Mouse (Mus musculus) limb, embryonic 14.5 days (tissue): ENCODE data around the gene Pde4dip. TPM values are rescaled to one million over a fixed set of nuclear protein-coding genes. Genes with fewer than 3 reads are reported as not detected.

Experiments
- ATAC-seq: fragments of 200-750 bp; cut with Nextera tagmentation; 2 replicates; pipeline ENCODE4 v1.8.0; 2017; ENCODE audit warnings: low read depth, moderate number of reproducible peaks, moderate TSS enrichment; ENCODE audit not compliant: low FRiP score
- DNase-seq: peaks from one replicate; pipeline ENCODE4 v3.0.0-alpha.2; 2015; ENCODE audit warnings: low spot score
- H3K27ac ChIP-seq: fragments of 300-500 bp; sonication (generic); replicated peaks from 2 replicates; pipeline ENCODE4 v1.5.1; 2014; ENCODE audit warnings: low read depth, mild to moderate bottlenecking, low read length, moderate library complexity, mixed read lengths
- H3K27me3 ChIP-seq: fragments of 300-500 bp; sonication (generic); 2 replicates; pipeline ENCODE4 v1.6.1; 2014; ENCODE audit warnings: low read length, mixed read lengths; ENCODE audit not compliant: control insufficient read depth, insufficient read depth
- H3K36me3 ChIP-seq: fragments of 300-500 bp; sonication (generic); 2 replicates; pipeline ENCODE4 v1.6.1; 2014; ENCODE audit warnings: mild to moderate bottlenecking, low read length, moderate library complexity, mixed read lengths; ENCODE audit not compliant: control insufficient read depth, insufficient read depth
- H3K4me1 ChIP-seq: fragments of 300-500 bp; sonication (generic); 2 replicates; pipeline ENCODE4 v1.6.1; 2014; ENCODE audit warnings: antibody characterized with exemption, low read length, mixed read lengths; ENCODE audit not compliant: control insufficient read depth, insufficient read depth
- H3K4me2 ChIP-seq: fragments of 300-500 bp; sonication (generic); replicated peaks from 2 replicates; pipeline ENCODE4 v1.6.1; 2014; ENCODE audit warnings: low read depth, mild to moderate bottlenecking, low read length, moderate library complexity; ENCODE audit not compliant: severe bottlenecking
- H3K4me3 ChIP-seq: fragments of 300-500 bp; sonication (generic); replicated peaks from 2 replicates; pipeline ENCODE4 v1.5.1; 2014; ENCODE audit warnings: low read length
- H3K9ac ChIP-seq: fragments of 300-500 bp; sonication (generic); 2 replicates; pipeline ENCODE4 v1.6.1; 2014; ENCODE audit warnings: mild to moderate bottlenecking, low read depth, low read length, moderate library complexity; ENCODE audit not compliant: severe bottlenecking
- H3K9me3 ChIP-seq: fragments of 300-500 bp; sonication (generic); 2 replicates; pipeline ENCODE4 v1.6.1; 2016; ENCODE audit warnings: low read length; ENCODE audit not compliant: control insufficient read depth
- POLR2A ChIP-seq: fragments of 200-500 bp; IDR thresholded peaks from 2 replicates; pipeline ENCODE4 v1.8.0; 2012; ENCODE audit warnings: inconsistent platforms, mild to moderate bottlenecking, moderate library complexity, borderline replicate concordance; ENCODE audit not compliant: insufficient read depth, insufficient read length; ENCODE audit errors: extremely low read depth
- WGBS: fragments of 180-500 bp; shearing (Covaris S2); extraction: QIAGEN DNeasy Blood & Tissue Kit; methylation state at CpG from one replicate; pipeline ENCODE4 v1.1.7; 2014; 5-methylcytosine and 5-hydroxymethylcytosine counted together
- polyA plus RNA-seq, 2 experiments: library from polyadenylated mRNA; depleted of rRNA in 1 of 2; stranded (reverse) in 1 of 2; unstranded in 1 of 2; fragments of >200 nt; fragmentation: Nextera tagmentation in 1 of 2; extraction: Ambion mirVana in 1 of 2; gene quantifications; 2 replicates each; pipeline versions ENCODE4 v1.2.1 to v1.2.3; 2012 to 2014

The Pde4dip gene
- polyA plus RNA-seq, 2 experiments, result 33.3 to 38.5 TPM

DNA sequence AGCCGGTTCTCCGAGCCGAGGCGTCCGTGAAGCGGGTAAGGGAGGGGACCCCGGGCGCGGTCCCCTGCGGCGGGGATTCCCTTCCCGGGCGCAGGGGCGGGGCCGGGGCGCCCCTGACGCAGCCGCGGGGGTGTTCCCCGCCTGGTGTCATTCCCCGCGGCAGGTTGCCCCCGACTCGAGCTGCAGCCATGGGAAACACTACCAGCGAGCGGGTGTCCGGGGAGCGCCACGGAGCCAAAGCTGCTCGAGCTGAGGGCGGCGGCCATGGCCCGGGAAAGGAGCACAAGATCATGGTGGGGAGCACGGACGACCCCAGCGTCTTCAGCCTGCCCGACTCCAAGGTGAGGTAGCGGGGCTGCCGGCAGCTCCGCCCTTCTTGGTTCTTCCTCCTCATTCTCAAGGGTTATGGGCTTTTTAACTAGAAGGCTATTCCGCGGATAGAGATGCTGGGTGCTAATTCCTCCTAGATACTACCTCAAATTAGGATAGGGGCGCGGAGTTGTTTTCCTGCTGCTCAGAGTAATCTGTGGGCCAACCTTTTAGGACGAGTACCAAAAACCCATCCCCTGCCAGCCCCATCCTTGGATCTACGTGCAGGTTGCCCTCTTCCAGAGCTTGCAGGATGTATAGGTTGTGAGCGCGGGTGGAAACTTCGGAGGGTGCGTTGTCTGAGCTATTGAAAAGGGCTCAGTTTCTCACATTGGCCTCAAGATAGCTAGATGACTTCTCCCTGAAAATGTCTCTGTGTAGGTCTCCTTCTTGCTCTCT, 229.9 kb downstream of the Pde4dip start:
- Histone ChIP-seq H3K9ac (peak overlapping the region; percentile 61), H3K4me3 (peak overlapping the region; percentile 87), H3K4me2 (peak overlapping the region; percentile 63), H3K36me3 (peaks cover 13% of the 10 kb centered on the region; the same call in 1 of the 2 replicates), H3K27ac (no peak overlapping the region), H3K27me3 (no peaks in the 10 kb centered on the region), H3K9me3 (no peaks in the 10 kb centered on the region), H3K4me1 (0 out of 2 replicates have a peak, but pooled peaks cover 11% of the 10 kb centered on the region)
- under 1% methylated on average over 36 of the region's 50 CpGs for WGBS
- DNase-seq (peak; percentile 40), ATAC-seq (peak; percentile 69)
- 0 out of 2 replicates have a peak, but pooled peaks have one; percentile 17 for TF ChIP-seq POLR2A

DNA sequence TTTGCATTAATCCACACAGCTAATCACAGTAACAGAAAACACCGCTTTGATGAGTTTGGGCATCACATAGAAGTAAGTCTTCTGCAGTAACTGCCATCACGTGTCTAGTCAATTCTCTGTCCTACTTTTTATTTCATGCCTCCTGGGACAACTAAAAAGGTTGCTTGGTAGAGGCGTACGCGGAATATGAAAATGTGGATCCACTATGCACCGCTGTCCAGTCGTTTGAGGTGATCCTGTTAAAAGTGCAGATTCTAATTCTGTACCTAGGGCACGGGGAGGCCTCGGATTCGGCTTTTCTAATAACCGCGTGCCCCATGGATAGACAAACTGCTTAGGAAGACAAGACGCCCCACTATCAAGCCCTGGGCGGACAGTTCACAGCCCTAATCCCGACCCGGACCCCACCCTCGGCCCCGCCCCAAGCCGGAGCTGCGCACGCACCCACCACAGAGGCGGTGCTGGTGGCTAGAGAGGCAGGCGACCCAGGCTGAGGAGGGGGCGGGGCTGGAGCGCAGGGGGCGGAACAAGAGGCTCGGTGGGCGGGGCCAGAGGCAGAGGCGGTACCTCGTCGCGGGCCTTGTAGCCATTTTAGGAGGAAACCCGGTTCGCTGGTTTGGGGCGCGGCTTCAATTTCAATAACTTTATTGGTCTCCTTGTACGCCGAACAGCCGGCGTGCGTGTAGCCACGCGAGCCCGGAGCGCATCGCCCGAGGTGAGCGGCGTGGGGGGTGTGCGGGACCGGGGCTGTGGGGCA, 230.7 kb downstream of the Pde4dip start, which contains the start of gene Prkab2:
Gene Prkab2 (plus strand): TSS at position 539 of the 757 bp plus-strand sequence.
- H3K27me3 ChIP-seq, result no peaks in the 10 kb centered on the region
- H3K4me1 ChIP-seq, result 0 out of 2 replicates have a peak, but pooled peaks cover 11% of the 10 kb centered on the region
- DNase-seq, result peak; percentile 97
- H3K4me3 ChIP-seq, result peak within 1 kb of the TSS; percentile 87
- WGBS, result 3% methylated on average over 33 of the region's 51 CpGs
- no peaks in the 10 kb centered on the region for H3K9me3 ChIP-seq
- peak; percentile 83; the same call in 1 of the 2 replicates for TF ChIP-seq POLR2A
- ATAC-seq, result peak; percentile 95
- peak within 1 kb of the TSS; percentile 61 for H3K9ac ChIP-seq
- peaks cover 9% of the 10 kb centered on the region; the same call in 1 of the 2 replicates for H3K36me3 ChIP-seq
- H3K4me2 ChIP-seq, result peak within 1 kb of the TSS; percentile 63
- no peak within 1 kb of the TSS for H3K27ac ChIP-seq

DNA sequence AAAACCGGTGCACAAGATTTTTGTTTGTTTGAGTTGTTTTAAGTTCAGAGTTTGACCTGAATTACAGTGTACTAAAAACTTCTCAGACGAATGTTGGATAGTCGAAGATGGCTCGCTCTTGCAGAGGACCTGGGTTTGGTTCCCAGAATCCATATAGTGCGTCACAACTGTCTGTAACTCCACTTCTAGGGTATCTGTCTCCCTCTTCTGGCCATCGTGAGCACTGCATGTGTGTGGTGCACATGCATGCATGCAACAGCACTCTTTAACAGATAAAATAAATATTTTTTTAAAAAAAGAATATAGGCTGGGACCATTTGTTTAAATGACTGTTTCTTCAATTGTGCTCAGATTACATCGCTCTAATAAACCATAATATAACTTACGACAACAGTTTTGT, 233.6 kb downstream of the Pde4dip start:
- no peaks in the 10 kb centered on the region for H3K9me3 ChIP-seq
- DNase-seq (no peak), ATAC-seq (no peak)
- H3K4me2 ChIP-seq, result no peak overlapping the region
- WGBS, result 87% methylated on average over 8 of the region's 8 CpGs
- H3K36me3 ChIP-seq, result no peaks in the 10 kb centered on the region
- H3K4me3 ChIP-seq, result no peak overlapping the region
- no peak overlapping the region for H3K9ac ChIP-seq
- no peak for TF ChIP-seq POLR2A
- H3K27me3 ChIP-seq, result no peaks in the 10 kb centered on the region
- H3K4me1 ChIP-seq, result 0 out of 2 replicates have a peak, but pooled peaks cover 11% of the 10 kb centered on the region
- H3K27ac ChIP-seq, result no peak overlapping the region

DNA sequence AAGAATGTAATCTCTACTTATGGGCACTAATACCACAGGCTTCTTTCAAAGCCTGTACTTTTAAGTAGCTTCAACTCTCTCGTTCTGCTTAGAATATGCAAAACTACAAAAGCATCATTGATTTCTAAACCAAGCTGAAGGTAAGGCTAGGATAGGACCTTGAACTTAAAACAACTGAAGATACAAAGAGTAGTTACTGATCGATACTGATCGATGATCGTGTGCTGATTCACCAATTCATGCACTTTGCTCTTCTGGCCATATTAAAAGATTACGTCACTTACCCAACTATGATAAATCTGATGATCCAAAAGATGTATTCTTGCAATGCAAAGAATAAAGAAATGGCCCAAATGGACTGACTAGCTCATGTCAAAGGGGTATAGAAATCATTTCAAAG, 234.7 kb downstream of the Pde4dip start:
- ATAC-seq (no peak), DNase-seq (no peak)
- H3K9me3 ChIP-seq, result no peaks in the 10 kb centered on the region
- no peak overlapping the region for H3K27ac ChIP-seq
- H3K36me3 ChIP-seq, result no peaks in the 10 kb centered on the region
- H3K4me3 ChIP-seq, result no peak overlapping the region
- WGBS, result 92% methylated on average over 5 of the region's 5 CpGs
- H3K9ac ChIP-seq, result no peak overlapping the region
- H3K4me1 ChIP-seq, result 0 out of 2 replicates have a peak, but pooled peaks cover 4% of the 10 kb centered on the region
- no peak overlapping the region for H3K4me2 ChIP-seq
- no peaks in the 10 kb centered on the region for H3K27me3 ChIP-seq
- no peak for TF ChIP-seq POLR2A

DNA sequence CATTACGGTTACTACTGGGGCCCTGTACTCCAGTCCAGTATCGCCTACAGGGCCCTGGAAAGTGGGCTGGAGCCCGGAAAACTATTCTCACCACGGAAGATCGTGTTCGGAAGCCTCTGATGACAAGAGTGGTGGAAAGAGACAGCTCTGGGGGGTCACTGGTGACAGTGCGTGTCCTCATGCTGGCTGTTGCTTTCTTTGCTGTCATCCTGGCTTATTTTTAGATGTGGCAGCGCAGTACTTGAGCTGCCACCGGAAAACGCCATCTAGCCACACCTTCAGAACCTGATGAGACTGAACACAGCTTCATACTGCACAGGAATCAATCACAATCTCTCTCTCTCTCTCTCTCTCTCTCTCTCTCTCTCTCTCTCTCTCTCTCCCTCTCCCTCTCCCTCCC, 236.9 kb downstream of the Pde4dip start:
- H3K27ac ChIP-seq, result no peak overlapping the region
- H3K4me1 ChIP-seq, result no peaks in the 10 kb centered on the region
- DNase-seq (no peak), ATAC-seq (no peak)
- H3K4me2 ChIP-seq, result no peak overlapping the region
- no peaks in the 10 kb centered on the region for H3K9me3 ChIP-seq
- H3K9ac ChIP-seq, result no peak overlapping the region
- WGBS, result 89% methylated on average over 10 of the region's 10 CpGs
- no peak for TF ChIP-seq POLR2A
- no peaks in the 10 kb centered on the region for H3K36me3 ChIP-seq
- no peak overlapping the region for H3K4me3 ChIP-seq
- H3K27me3 ChIP-seq, result no peaks in the 10 kb centered on the region
